Mouse (Mus musculus): ENCODE data around the gene Xylt1. TPM values are rescaled to one million over a fixed set of nuclear protein-coding genes. Genes with fewer than 3 reads are reported as not detected.

Gene Xylt1
- total RNA-seq, 2 experiments from 2014 or later = 4.2 to 5.4 TPM

DNA sequence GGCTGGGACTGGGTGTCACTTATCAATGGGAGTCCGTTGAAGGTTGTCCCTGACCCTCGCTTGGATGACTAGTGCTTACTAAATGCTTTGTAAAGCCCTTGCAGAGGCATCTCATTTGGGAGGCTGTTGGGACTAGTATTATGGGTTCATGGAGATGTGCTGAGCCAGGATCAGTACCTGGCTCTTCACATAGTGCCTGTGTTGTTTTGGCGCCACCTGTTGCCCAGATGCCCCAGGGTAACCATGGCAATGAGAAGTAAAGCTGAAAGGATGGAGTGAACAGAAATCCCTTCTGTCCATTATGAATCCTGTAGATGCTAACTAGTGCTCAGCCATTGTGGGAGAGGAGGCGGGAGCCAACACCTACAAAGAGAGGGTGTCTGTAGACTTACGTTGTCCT is 249.9 kb downstream of the Xylt1 start:
- intact Hi-C loops (cut with DNase I; ENCODE audit: low total_unique reads) = no loop called here
- no peak for DNase-seq

DNA sequence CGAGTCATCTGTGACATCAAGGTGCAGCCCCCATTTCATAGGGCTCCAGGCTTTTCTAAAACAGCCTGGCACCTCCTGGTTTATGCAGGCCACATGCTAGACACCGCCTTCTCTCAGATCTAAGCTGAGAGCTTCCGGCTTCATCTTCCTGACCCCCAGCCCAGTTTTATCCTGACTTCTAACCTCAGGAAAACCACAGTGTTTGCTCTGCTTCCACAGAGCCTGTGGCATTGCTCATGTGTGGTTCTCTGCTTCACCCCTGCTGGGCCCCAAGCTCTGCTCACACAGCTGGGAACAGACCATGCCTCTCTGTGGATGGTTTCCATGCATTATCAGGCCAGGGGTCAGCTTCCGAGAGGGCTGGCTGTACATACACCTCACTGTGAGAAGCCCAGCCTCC is 254.8 kb downstream of the Xylt1 start:
- no peak for DNase-seq
- intact Hi-C loops (cut with DNase I; ENCODE audit: low total_unique reads) = no loop called here

GRCm38 (mm10) chr7:117636713-117637112 is 255.9 kb downstream of the Xylt1 start:
- no peak for DNase-seq
- intact Hi-C loops (cut with DNase I; ENCODE audit: low total_unique reads) = no loop called here

- no peak for DNase-seq
- intact Hi-C loops (cut with DNase I; ENCODE audit: low total_unique reads) = no loop called here
Measured at GRCm38 (mm10) chr7:117637997-117638396, 257.2 kb downstream of the Xylt1 start.

DNA sequence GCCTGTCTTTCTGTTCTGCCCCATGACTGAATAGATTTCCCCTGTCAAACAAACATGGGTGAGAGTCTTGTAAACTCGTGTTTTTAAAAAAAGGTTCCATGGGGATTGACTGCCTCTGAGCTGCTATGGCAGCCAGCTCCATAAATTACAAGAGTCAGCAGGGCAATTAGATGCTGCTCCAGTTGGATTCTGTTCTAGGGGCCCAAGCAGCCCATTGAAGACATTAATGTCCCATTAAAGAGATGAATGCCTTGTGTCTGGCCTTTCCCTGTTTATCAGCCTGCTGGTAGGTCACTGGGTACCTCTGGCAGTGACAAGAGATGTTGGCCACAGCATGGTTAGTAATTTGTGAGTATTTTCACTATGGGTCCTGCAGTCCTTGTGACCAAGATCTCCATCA is 271.9 kb downstream of the Xylt1 start:
- DNase-seq = no peak
- intact Hi-C loops (cut with DNase I; ENCODE audit: low total_unique reads) = no loop called here

GRCm38 (mm10) chr7:117655732-117656131 is 275.0 kb downstream of the Xylt1 start:
- no peak for DNase-seq

DNA sequence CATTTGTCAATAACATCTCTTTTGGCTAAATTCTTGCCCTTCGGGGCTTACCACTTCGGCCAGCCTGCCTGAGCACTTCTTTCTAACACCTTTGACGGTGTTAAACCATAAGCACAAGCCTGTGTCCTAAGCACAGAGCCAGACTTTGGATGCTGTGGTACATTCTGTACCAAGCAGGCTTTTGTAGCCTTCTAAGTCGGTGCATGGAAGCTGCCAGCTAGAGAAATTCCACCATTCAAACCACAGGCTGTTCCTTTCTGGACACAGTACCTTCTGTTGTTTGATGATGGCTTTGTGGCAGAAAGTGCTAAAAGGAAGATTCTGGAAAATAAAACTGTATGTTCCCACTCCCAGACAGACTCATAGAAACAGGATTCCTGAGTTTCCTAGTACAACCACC is 277.4 kb downstream of the Xylt1 start:
- DNase-seq = no peak
- intact Hi-C loops (cut with DNase I; ENCODE audit: low total_unique reads) = no loop called here

More at GRCm38 (mm10) chr7:117655732-117656131, 275.0 kb downstream of the Xylt1 start:
- intact Hi-C loops (cut with DNase I; ENCODE audit: low total_unique reads) = no loop called here

GRCm38 (mm10) chr7:117658739-117659138 is 278.0 kb downstream of the Xylt1 start:
- no peak for DNase-seq
- intact Hi-C loops (cut with DNase I; ENCODE audit: low total_unique reads) = no loop called here

GRCm38 (mm10) chr7:117667286-117667685 is 286.5 kb downstream of the Xylt1 start:
- DNase-seq = no peak
- intact Hi-C loops (cut with DNase I; ENCODE audit: low total_unique reads) = no loop called here

DNA sequence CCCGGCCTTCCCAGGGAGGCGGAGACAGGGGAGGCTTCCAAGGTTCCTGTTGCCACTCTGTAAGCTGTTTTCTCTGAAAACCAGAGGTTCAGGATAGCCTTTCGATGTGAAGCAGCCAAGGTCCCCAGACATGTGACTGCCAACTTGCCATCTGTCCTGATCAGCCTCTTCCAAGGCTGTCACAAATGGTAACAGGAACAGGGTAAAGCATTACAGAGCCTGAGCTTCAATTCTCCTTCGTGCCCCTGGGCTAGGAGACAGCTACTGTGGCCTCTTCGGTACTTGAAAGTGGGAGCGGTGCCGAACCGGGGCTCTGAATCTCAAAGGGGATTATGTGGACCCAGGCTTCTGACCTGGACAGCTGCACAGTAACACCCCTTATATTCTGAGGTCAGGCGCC is 287.4 kb downstream of the Xylt1 start:
- DNase-seq = no peak
- intact Hi-C loops (cut with DNase I; ENCODE audit: low total_unique reads) = no loop called here

- intact Hi-C loops (cut with DNase I; ENCODE audit: low total_unique reads) = no loop called here
Measured at GRCm38 (mm10) chr7:117672121-117672591, 291.4 kb downstream of the Xylt1 start.

DNA sequence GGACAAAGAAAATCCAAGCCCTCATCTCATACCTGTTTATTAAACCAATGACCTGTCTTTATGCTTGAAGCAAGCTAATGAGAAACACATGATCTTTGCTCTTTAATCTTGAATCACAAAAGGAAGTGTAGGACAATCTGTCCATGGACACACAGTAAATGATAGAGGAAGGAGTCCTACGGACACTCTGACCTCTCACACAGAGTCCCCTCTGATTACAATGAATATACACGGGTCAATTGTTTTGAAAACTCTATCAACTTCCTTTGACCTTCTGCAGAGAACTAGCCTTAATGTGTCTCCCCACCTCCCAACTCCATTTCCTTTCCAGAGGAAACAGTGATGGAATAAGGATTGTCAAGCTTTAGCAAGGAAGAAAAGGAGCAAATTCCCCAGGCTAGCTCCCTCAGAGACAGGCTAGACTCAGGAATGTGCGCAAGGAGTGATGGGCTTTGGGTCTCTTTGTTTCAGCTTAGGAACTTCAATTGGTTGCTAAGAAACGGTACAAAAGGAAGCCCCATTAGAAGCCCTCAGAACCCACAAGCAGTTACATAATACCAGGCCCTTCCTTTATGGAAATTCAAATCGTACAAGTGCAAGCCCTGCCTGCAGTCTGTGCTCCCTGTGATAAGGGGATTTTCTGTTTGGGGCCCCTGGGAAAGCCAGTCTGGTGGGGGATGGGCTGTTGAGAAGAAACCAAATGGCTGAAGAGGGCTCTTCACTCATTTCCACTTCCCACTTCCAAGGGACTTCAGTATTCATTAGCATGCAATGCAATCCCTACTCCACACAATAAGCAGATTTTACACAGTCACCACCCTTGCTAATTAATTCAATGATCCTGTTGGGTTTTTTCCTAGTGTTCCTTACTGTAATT is 305.6 kb downstream of the Xylt1 start:
- intact Hi-C loops (cut with DNase I; ENCODE audit: low total_unique reads) = no loop called here
- DNase-seq = no peak

More at GRCm38 (mm10) chr7:117672121-117672591, 291.4 kb downstream of the Xylt1 start:
- DNase-seq = no peak

DNA sequence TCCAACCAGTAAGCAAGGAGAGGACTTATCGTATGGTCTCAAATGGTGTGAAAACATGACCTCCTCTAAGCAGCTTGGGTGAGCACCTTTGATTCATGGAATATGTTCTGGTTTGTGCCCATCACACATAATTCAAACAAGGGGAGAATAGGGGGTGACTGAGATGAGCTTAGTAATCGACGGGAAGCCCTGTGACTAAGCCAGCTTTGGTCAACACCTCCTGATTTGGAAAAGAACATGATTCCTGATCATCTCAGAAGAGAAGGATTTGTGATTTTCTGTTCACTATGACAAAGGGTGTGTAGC is 306.2 kb downstream of the Xylt1 start:
- intact Hi-C loops (cut with DNase I; ENCODE audit: low total_unique reads) = no loop called here
- no peak for DNase-seq

- intact Hi-C loops (cut with DNase I; ENCODE audit: low total_unique reads) = no loop called here
- DNase-seq = no peak
Measured at GRCm38 (mm10) chr7:117695612-117696011, 314.8 kb downstream of the Xylt1 start.

GRCm38 (mm10) chr7:117697681-117698080 is 316.9 kb downstream of the Xylt1 start:
- DNase-seq = no peak
- intact Hi-C loops (cut with DNase I; ENCODE audit: low total_unique reads) = no loop called here

- DNase-seq = no peak
- intact Hi-C loops (cut with DNase I; ENCODE audit: low total_unique reads) = no loop called here
Measured at GRCm38 (mm10) chr7:117698551-117699114, 317.9 kb downstream of the Xylt1 start.

GRCm38 (mm10) chr7:117699343-117699985 is 318.7 kb downstream of the Xylt1 start:
- DNase-seq = no peak
- intact Hi-C loops (cut with DNase I; ENCODE audit: low total_unique reads) = no loop called here

DNA sequence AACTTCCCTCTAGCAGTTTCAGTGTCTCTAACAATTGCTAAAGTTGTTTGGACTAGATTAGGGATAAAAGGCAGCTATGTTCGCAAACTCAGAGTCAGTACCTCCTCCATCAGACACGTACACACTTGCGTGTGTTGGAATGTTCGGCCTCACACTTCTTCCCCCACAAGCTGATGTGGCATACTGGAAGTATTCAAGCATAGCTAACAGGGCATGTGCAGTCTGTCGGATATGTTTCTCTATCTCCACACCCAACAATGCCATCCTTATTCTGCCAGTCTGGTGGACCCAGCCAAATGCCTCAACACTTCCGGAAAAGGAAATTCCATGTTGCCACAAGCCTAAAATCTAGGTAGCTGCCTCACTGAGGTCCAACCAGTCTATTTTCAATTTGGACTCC is 319.3 kb downstream of the Xylt1 start:
- intact Hi-C loops (cut with DNase I; ENCODE audit: low total_unique reads) = no loop called here

GRCm38 (mm10) chr7:117709901-117710607 is 329.3 kb downstream of the Xylt1 start:
- intact Hi-C loops (cut with DNase I; ENCODE audit: low total_unique reads) = no loop called here
- DNase-seq = no peak

More for the DNA sequence above, 319.3 kb downstream of the Xylt1 start:
- DNase-seq = no peak

DNA sequence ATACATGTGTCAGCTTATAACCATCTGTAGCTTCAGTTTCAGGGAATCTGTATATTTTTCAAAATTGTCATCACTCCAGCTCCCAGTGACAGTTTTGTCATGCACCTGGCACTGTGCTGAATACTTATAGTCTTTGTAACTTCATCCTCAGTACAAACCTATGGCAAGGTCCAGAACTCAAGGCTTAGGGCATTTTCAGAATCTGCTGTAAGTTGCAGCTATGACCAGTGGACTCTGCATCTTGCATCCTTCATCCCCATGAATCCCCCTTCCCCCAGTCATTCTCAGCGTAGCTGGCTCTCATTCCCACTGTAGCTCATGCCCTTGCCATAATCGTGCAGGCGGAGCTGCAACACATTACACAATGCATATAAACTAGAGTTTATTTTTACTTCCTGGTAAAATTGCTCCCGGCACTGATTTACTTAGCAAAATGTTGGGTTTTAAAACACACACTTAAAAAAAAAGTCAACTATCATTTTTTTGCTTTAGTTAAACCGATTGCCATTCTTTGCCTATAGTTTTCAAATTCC is 336.2 kb downstream of the Xylt1 start:
- intact Hi-C loops (cut with DNase I; ENCODE audit: low total_unique reads) = no loop called here
- no peak for DNase-seq

Data from gastrocnemius, postnatal 14 days (tissue).